Mouse (Mus musculus): ENCODE results near the gene Rpl29.

Rpl29 gene

DNA sequence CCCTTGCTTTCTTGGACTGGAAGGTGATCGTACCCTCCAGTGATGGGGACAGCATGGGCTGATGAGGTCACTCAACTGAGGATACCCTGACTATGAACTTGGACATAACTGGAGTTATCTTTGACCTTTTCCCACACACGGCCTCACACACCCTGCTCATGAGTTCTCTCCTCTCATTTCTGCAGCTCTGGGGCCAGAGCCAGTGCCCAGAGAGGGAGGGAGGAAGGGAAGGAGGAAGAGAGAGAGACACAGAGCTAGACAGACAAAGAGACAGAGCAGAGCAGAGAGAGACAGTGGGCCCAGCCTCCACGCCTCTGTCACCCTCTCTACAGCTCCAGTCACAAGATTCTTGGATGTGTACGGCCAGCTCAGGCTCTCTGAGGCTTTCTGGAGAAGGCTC is 43.1 kb downstream of the Rpl29 start:
- in situ Hi-C loops (cut with MboI; ENCODE audit: low sequenced_read_pairs): no loop called here

DNA sequence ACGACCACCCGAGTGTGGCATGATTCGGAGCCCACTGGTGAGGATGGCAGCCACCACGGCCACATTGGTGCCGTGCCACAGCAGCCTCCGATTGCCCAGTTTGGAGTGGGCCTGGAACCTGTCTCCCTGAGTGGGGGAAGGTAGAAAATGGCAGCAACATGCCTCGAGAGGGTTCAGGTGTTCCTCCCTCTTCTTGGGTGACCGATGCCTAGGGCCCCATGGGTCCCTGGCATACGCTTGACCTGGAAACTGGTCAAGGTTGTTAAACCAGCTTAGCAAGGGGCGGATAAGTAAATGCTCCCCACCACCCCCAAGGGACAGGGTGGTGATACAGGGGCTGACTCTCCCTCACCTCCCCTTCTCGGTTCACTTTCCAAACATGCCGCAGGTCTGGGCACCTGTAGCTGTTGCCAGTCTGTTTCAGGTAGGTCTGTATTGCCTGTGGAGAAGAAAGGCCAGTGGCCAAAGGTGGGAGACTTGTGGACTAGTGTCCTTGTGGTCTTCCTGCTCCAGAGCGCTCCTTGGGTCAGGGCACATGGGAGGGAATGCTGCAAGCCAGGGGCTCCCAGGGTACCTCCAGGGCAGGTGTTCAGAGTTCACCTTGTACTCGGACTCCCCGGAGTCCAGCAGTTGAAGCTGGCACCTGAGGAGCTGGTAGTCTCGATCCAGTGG is 44.0 kb downstream of the Rpl29 start:
- in situ Hi-C loops (cut with MboI; ENCODE audit: low sequenced_read_pairs): no loop called here

DNA sequence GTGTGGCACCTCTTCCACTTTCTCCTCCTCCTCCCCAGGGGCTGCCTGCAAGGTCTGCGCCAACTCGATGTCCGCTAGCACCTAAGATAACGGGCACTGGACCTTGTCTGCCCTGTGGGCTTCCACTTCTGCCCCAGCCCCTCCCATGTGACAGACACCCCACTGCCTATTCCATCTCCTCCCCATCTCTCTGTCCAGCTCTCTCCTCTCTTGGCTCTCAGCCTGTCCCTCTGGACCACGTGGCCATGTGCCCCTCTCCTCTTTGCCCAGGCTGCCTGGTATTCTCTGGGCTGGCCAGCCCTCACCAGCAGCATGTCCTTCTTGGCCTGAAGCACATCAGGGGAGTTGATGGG is 44.5 kb downstream of the Rpl29 start:
- in situ Hi-C loops (cut with MboI; ENCODE audit: low sequenced_read_pairs): no loop called here

DNA sequence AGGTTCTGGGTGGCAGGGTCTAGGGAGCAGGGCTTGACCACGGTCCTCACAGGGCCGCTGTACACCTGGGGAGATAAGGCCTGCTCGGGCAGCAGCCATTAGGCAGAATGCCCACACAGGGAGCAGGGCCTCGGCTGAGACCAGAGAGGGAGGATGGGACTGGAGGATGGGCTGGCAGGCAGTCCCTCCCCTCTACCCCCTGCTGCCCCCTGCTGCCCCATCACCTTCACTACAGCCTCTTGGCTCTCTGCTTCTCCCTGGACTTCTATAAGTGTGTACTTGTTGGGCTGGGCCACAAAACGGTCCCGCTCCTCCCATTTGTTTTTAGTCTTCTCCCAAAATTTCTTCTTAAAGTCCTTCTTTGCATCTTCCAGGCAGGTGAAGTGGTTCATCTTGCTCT is 45.2 kb downstream of the Rpl29 start:
- in situ Hi-C loops (cut with MboI; ENCODE audit: low sequenced_read_pairs): no loop called here

DNA sequence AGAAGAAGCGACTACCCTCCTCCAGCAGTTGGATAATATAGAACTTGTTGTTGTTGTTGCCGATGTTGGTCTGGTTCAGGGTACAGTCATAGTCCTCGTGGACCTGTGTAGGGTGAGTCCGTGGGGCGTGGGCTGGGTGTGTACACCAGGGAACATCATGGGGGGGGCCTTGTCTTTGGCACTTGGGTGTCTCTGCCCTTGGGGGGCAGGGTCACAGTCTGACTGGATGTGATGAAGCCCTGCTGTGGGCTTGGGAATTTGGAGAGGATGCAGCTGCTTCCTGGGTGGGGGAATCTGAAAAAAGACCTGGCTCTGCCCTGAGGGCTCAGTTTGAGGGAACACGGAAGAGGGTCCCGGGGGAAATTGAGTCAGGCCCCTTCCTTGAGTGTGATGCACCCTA is 45.8 kb downstream of the Rpl29 start:
- in situ Hi-C loops (cut with MboI; ENCODE audit: low sequenced_read_pairs): no loop called here

DNA sequence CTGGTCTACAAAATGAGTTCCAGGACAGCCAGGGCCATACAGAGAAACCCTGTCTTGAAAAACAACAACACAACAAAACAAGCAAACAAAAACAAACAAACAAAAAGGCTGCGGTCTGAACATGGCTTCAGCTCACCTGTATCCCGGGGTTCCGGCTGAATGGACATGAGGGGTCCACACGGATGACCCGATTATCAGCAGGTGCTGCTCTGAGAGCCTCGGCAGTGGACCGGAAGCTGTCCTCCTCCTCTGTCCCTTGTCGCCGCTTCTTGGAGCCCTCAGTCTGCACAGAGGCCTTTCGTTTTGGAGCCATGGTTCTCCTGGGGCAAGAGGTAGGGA is 46.4 kb downstream of the Rpl29 start, which contains the start of gene Rrp9:
Gene Rrp9 (plus strand): TSS at position 301 of the 339 bp plus-strand sequence.
- in situ Hi-C loops (cut with MboI; ENCODE audit: low sequenced_read_pairs): no loop called here

DNA sequence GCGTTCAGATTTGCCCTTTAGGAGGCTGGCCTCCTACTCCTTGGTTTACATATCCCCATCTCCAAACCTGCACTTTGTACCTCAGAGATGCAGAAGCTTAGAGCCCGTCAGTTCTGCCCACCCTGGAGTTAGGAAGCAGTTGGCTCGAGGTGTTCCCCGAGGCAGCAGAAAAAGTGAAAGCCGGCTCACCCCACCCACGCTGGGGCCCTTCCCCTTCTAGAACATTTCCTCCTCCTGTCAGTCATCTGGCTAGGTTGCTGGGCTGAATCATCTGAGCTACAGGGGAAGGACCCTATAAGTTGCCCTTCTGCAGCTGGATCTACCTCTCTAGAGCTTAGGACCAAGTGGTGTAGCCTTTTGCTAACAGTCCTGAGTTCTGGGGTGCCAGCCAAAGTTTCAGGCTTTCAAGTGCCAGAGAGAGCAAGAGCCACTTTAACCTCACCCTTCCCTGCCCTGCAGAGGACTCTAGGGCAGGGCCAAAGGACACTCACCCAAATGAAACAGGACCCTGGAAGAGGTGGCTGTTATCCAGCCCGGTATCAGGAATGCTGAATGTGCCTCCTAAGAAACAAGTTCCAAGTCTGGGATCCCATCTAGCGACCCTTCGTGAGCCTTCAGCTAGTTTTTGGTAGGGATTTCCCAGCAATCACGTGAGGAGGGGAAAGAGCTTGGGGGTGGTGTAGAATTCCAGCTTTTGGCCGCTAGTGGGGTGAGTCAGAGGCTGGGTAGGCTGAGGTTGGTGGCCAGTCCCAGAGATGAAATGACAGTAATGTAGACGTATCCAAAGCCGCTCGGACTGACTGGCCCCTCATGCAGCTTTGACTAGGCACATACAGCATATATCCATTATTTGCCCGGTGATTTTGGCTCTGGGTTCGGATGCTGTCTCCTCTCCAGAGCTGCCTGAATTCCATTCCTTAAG is 47.0 kb downstream of the Rpl29 start:
- in situ Hi-C loops (cut with MboI; ENCODE audit: low sequenced_read_pairs): no loop called here

DNA sequence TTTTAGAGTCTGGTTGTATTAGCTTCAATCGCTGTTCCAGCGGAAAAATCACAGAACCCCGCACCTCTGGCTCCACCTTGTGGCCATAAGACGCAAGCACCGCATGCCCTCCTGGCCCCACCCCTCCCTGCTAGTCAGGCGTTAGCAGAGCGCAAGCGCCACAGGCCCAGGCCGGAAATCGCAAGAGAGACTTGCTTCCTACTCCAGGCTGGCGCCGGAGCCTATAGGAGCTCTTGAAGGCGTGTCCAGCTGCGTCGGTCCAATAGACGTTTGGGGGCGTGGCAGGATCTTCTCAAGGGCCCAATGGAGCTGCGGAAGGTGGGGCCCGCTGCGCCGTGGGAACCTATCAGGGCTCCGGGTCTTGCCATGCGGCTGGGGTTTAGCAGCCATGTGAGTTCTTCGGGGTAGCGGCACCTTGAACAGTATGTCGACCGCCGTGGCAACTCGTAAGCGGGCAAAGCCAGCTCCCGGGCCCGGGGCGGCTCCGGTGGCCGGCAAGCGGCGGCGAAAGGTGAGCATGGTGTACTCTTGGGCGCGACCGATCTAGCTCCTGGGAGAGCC is 47.8 kb downstream of the Rpl29 start, which contains the start of gene Parp3:
Gene Parp3 (minus strand): TSS at position 26 of the 561 bp plus-strand sequence.
- in situ Hi-C loops (cut with MboI; ENCODE audit: low sequenced_read_pairs): no loop called here

DNA sequence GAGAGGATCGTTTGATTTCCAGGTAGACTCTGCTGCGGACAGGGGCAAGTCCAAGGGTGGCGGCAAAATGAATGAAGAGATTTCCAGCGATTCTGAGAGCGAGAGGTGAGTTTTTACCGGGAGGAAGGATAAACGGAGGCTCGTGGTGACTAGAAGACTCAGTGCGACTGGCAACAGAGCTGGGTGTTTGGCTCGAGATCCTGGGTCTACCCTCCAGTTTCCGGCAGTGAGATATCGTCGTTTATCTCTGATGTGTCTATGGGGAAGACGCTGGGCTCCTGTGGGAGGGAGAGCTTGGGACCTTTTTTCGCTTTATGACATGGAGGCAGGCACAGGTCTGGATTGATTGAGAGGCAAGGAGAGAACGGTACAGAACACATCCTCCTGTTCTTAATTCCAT is 48.4 kb downstream of the Rpl29 start:
- in situ Hi-C loops (cut with MboI; ENCODE audit: low sequenced_read_pairs): no loop called here

DNA sequence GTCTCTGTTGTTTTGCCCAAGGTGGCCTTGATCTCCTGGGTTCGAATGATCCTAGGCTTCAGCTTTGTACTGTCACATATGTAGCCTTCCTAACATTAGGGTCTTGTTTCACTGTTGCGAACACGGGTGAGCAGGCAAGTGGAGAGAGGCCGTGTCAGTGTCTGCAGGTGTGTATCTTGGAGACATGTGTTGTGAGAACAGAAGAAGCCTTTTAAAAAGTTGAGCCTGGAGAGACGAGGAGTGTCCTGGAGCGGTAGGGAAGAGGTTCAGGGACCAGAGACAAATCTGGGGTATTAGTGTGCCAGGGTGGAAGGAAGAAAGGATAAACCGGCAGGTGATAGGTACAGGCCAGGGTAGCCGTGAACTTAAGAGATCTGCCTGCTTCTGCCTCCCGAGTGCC is 48.8 kb downstream of the Rpl29 start:
- in situ Hi-C loops (cut with MboI; ENCODE audit: low sequenced_read_pairs): no loop called here

DNA sequence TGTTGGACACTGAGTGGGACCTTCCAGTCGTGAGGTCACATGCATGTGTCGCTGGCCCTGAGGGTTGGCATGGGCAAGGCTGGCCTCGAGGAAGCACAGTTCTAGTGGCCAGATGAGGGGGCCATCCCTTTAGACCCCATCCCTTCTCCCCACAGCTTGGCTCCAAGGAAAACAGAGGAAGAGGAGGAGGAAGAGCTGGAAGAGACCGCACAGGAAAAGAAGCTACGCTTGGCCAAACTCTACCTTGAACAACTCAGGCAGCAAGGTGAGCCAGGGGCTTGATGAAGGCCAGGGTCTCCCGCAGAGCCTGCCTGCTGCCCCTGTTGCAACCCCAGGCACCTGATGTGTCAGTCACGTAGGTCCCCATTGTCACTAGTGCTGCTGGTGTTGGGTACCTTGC is 51.3 kb downstream of the Rpl29 start:
- in situ Hi-C loops (cut with MboI; ENCODE audit: low sequenced_read_pairs): no loop called here

DNA sequence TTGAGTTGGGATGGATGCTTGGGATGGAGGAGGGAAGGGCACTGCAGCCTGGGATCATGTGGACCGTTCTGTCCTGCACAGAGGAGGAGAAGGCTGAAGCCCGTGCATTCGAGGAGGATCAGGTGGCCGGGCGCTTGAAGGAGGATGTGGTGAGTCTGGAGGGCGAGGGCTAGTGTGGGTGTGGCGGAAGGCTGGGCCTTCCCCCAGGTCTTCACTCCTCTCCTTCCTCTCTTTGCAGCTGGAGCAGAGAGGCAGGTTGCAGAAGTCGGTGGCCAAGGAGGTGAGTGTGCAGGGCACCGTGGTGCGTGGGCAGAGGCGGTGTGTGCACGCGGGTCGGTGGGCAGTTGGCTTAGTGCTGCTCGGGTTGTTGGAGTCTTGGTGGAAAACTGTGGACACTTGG is 51.8 kb downstream of the Rpl29 start:
- in situ Hi-C loops (cut with MboI; ENCODE audit: low sequenced_read_pairs): no loop called here
